Mouse (Mus musculus): ENCODE results near the gene Tcea2.

- no peak for TF ChIP-seq GATA2 (IDR thresholded peaks at IDR 0.05; ENCODE audit: borderline replicate concordance, low read depth, low read length)
- no peak for TF ChIP-seq TAL1 (conservative IDR thresholded peaks at IDR 0.05; ENCODE audit: low read depth, low read length)
- TF ChIP-seq CTCF (IDR thresholded peaks at IDR 0.05; ENCODE audit: low read depth, low read length), result no peak
- TF ChIP-seq GATA1 (IDR thresholded peaks at IDR 0.05; ENCODE audit: borderline replicate concordance, low read length), result no peak
Measured at GRCm38 (mm10) chr2:181693339-181694280, 13.5 kb downstream of the Tcea2 start, which contains the start of gene Rgs19.

Data from G1E (cell line).